Mouse (Mus musculus) stomach, postnatal 0 days (tissue): ENCODE results near the gene Pgap2.

Experiments
- CTCF ChIP-seq: IDR thresholded peaks from 2 replicates; pipeline ENCODE4 v1.5.1; 2016; ENCODE audit warnings: antibody characterized with exemption, low read depth, mild to moderate bottlenecking, moderate library complexity
- EP300 ChIP-seq: optimal IDR thresholded peaks from 2 replicates; pipeline ENCODE3; 2016; ENCODE audit warnings: antibody characterized with exemption

DNA sequence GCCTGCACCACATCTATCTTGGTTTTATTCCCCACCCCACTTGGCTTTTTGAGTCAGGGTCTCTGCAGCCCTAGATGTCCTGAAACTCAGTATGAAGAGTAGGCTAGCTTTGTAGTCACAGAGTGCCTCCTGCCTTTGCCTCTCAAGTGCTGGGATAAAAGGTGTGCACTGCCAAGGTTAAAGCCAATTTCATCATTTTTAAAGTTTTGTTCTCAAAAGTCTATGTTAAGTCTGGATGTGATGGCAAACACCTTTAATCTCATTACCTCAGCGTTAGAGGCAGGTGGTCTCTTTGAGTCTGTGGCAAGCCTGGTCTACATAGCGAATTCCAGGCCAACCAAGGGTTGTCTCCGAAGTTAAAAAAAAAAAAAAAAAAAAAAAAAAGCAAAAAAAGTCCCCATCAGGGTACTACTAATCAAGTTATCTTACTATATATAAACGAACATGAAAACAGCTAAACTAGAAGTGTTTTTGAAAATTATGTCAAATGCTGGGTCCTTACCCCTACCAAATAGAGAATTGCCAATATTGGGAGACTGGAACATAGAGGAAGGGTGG, 1.1 kb upstream of the Pgap2 start:
- TF ChIP-seq CTCF (no peak), EP300 (no peak)
